ENCODE assay signal across 8 mouse cellular contexts in genomic region chr6:103510392-103511289, GRCm38 (mm10). TPM values are rescaled to one million over a fixed set of nuclear protein-coding genes. Genes with fewer than 3 reads are reported as not detected.
DNase-seq lines count a peak whose midpoint lies in the region; ATAC-seq lines count a peak whose summit lies in the region.

Chl1 (plus strand) TSS chr6:103510586.

- peaks cover 23% of the 10 kb centered on the region for H3K4me1 ChIP-seq in forebrain, embryonic 16.5 days (replicated peaks; ENCODE audit: control insufficient read depth, insufficient read depth, low read length)
- 0 out of 2 replicates have a peak, but pooled peaks cover 6% of the 10 kb centered on the region for H3K4me1 ChIP-seq in stomach, embryonic 14.5 days (ENCODE audit: control insufficient read depth, insufficient read depth, low read length)

- H3K9me3 ChIP-seq in forebrain, embryonic 16.5 days (ENCODE audit: control insufficient read depth, low read length) = no peaks in the 10 kb centered on the region
- no peaks in the 10 kb centered on the region for H3K9me3 ChIP-seq in stomach, embryonic 14.5 days (ENCODE audit: control insufficient read depth, low read depth, low read length)

- 2% methylated on average over 25 of the region's 25 CpGs for WGBS in forebrain, embryonic 16.5 days
- 2% methylated on average over 25 of the region's 25 CpGs for WGBS in stomach, embryonic 14.5 days

- H3K4me3 ChIP-seq in forebrain, embryonic 16.5 days (replicated peaks; ENCODE audit: low read length) = peak within 1 kb of the TSS; percentile 67
- H3K4me3 ChIP-seq in stomach, embryonic 14.5 days (ENCODE audit: low read depth, low read length) = peak within 1 kb of the TSS; percentile 38

- H3K36me3 ChIP-seq in forebrain, embryonic 16.5 days (ENCODE audit: control insufficient read depth, insufficient read depth) = no peaks in the 10 kb centered on the region
- no peaks in the 10 kb centered on the region for H3K36me3 ChIP-seq in stomach, embryonic 14.5 days (ENCODE audit: control insufficient read depth, insufficient read depth, low read length)

- H3K9ac ChIP-seq in forebrain, embryonic 16.5 days (replicated peaks; ENCODE audit: low read depth, low read length) = peak within 1 kb of the TSS; percentile 88
- no peak within 1 kb of the TSS for H3K9ac ChIP-seq in stomach, embryonic 14.5 days (replicated peaks; ENCODE audit: low read depth, low read length)

- ATAC-seq in forebrain, embryonic 16.5 days = peak; percentile 8
- ATAC-seq in stomach, embryonic 14.5 days (ENCODE audit: insufficient number of reproducible peaks, insufficient read depth, low FRiP score, low read depth) = peak; percentile 73; the same call in 1 of the 2 replicates

- H3K27me3 ChIP-seq in forebrain, embryonic 16.5 days (replicated peaks; ENCODE audit: control insufficient read depth, insufficient read depth, low read length) = no peaks in the 10 kb centered on the region
- peaks cover 7% of the 10 kb centered on the region; the same call in 1 of the 2 replicates for H3K27me3 ChIP-seq in stomach, embryonic 14.5 days (ENCODE audit: control insufficient read depth, insufficient read depth, low read length)

- peak within 1 kb of the TSS; percentile 77 for H3K4me2 ChIP-seq in forebrain, embryonic 16.5 days (ENCODE audit: low read length)
- H3K4me2 ChIP-seq in stomach, embryonic 14.5 days (replicated peaks; ENCODE audit: low read depth, low read length) = peak within 1 kb of the TSS; percentile 74

- peak within 1 kb of the TSS; percentile 98 for H3K27ac ChIP-seq in forebrain, embryonic 16.5 days (ENCODE audit: low read length)
- no peak within 1 kb of the TSS; the same call in 1 of the 2 replicates for H3K27ac ChIP-seq in stomach, embryonic 14.5 days (ENCODE audit: low read length)

- DNase-seq in layer of hippocampus, adult 11-12 months (ENCODE audit: low spot score) = peak; percentile 27
- no peak for DNase-seq in layer of hippocampus, adult 9-10 months (ENCODE audit: low spot score)
- peak; percentile 76 to 81 for DNase-seq in cerebellum, adult 18-20 months
- DNase-seq in kidney, postnatal 14 days = peak; percentile 2
- DNase-seq in lung, postnatal 10 days = peak; percentile 15
- DNase-seq in adipocyte (ENCODE audit: low spot score) = no peak

RNA-seq across cellular contexts. Expression of gene Chl1, which starts in this region (rescaled TPM):
- polyA plus RNA-seq in forebrain, embryonic 16.5 days (2015; fragmentation: Nextera tagmentation; extraction: Ambion mirVana) = 121 and 127 TPM in 2 replicates
- 8.1 and 9.3 TPM in 2 replicates for polyA plus RNA-seq in stomach, embryonic 14.5 days (2014; fragmentation: Nextera tagmentation; extraction: Ambion mirVana)

Comparison
In these comparisons a context has a peak if more than half of its experiments do, and no peak if none do; other contexts are left out.
1. RNA of gene Chl1 (polyA plus RNA-seq): 121 to 127 TPM in forebrain, embryonic 16.5 days; 8.1 to 9.3 TPM in stomach, embryonic 14.5 days; every median in the first group is over 10 times any median in the second.
2. DNase-seq: peak in layer of hippocampus, adult 11-12 months (single experiment), cerebellum, adult 18-20 months (2 of 2), kidney, postnatal 14 days (single experiment) and lung, postnatal 10 days (single experiment); none in layer of hippocampus, adult 9-10 months (single experiment) and adipocyte (single experiment).